Mouse (Mus musculus) MEL (cell line): Measurements from ENCODE around the gene P2rx3. TPM values are rescaled to one million over a fixed set of nuclear protein-coding genes. Genes with fewer than 3 reads are reported as not detected.

Experiments
- DNase-seq: peaks from one replicate; pipeline ENCODE4 v3.0.0; 2011; ENCODE audit warnings: low read depth, low spot score
- H3K27ac ChIP-seq: 2 replicates; pipeline ENCODE4 v1.5.1; 2012; ENCODE audit warnings: low read depth, mild to moderate bottlenecking, control low read depth, low read length, moderate library complexity; ENCODE audit not compliant: control insufficient read depth
- H3K27me3 ChIP-seq, 2 experiments: fragments of 150-350 bp in 1 of 2; sonication (generic) in 1 of 2; 2 replicates each; pipeline ENCODE4 v1.6.1; 2012; ENCODE audit warnings: low read length in 2 of 2, mild to moderate bottlenecking in 2 of 2, improper control_type of control experiment in 1 of 2, moderate library complexity in 1 of 2; ENCODE audit not compliant: insufficient read depth in 2 of 2, control insufficient read depth in 1 of 2
- H3K36me3 ChIP-seq, 2 experiments: 2 replicates each; pipeline ENCODE4 v1.6.1; 2012 to 2014; ENCODE audit warnings: low read length in 2 of 2, improper control_type of control experiment in 1 of 2, inconsistent platforms in 1 of 2, mild to moderate bottlenecking in 1 of 2; ENCODE audit not compliant: insufficient read depth in 2 of 2, control insufficient read depth in 1 of 2
- H3K4me1 ChIP-seq, 2 experiments: fragments of 150-350 bp in 1 of 2; sonication (generic) in 1 of 2; 2 replicates each; pipeline ENCODE4 v1.6.1; 2012; ENCODE audit warnings: low read length in 2 of 2, improper control_type of control experiment in 1 of 2, mild to moderate bottlenecking in 1 of 2; ENCODE audit not compliant: insufficient read depth in 2 of 2, control insufficient read depth in 1 of 2
- H3K4me3 ChIP-seq, 2 experiments: fragments of 150-350 bp in 1 of 2; sonication (generic) in 1 of 2; 2 replicates each; pipeline ENCODE4 v1.5.1; 2012; ENCODE audit warnings: low read depth in 2 of 2, low read length in 2 of 2, mild to moderate bottlenecking in 2 of 2, moderate library complexity in 2 of 2, control low read depth in 1 of 2, improper control_type of control experiment in 1 of 2; ENCODE audit not compliant: control insufficient read depth in 1 of 2, insufficient read depth in 1 of 2
- H3K79me2 ChIP-seq: 2 replicates; pipeline ENCODE4 v1.6.1; 2012; ENCODE audit warnings: mild to moderate bottlenecking, low read length, moderate library complexity; ENCODE audit not compliant: control insufficient read depth, poor library complexity, insufficient read depth
- H3K9ac ChIP-seq: 2 replicates; pipeline ENCODE4 v1.6.1; 2012; ENCODE audit warnings: low read depth, mild to moderate bottlenecking, control low read depth, low read length, moderate library complexity; ENCODE audit not compliant: control insufficient read depth, poor library complexity, severe bottlenecking
- H3K9me3 ChIP-seq: fragments of 150-350 bp; sonication (generic); replicated peaks from 2 replicates; pipeline ENCODE4 v1.6.1; 2012; ENCODE audit warnings: mild to moderate bottlenecking, low read length, improper control_type of control experiment, moderate library complexity; ENCODE audit not compliant: insufficient read depth
- E2F4 ChIP-seq: IDR thresholded peaks from 2 replicates; pipeline ENCODE4 v1.6.1; 2011; ENCODE audit warnings: low read depth, low read length, improper control_type of control experiment, borderline replicate concordance
- ETS1 ChIP-seq: IDR thresholded peaks from 2 replicates; pipeline ENCODE4 v1.6.1; 2012; ENCODE audit warnings: low read depth, mild to moderate bottlenecking, inconsistent platforms, low read length, improper control_type of control experiment, moderate library complexity
- GABPA ChIP-seq: IDR thresholded peaks from 2 replicates; pipeline ENCODE4 v1.6.1; 2012; ENCODE audit warnings: low read depth, mild to moderate bottlenecking, inconsistent platforms, low read length, improper control_type of control experiment, moderate library complexity
- GATA1 ChIP-seq: IDR thresholded peaks from 2 replicates; pipeline ENCODE4 v1.6.1; 2011; ENCODE audit warnings: low read depth, low read length, improper control_type of control experiment
- HCFC1 ChIP-seq: IDR thresholded peaks from 2 replicates; pipeline ENCODE4 v1.6.1; 2012; ENCODE audit warnings: low read depth, mild to moderate bottlenecking, inconsistent platforms, low read length, improper control_type of control experiment, moderate library complexity
- MAFK ChIP-seq: IDR thresholded peaks from 2 replicates; pipeline ENCODE4 v1.6.1; 2011; ENCODE audit warnings: low read depth, mild to moderate bottlenecking, low read length, improper control_type of control experiment, borderline replicate concordance
- MAX ChIP-seq: IDR thresholded peaks from 2 replicates; pipeline ENCODE4 v1.6.1; 2011; ENCODE audit warnings: low read length, improper control_type of control experiment
- MAZ ChIP-seq: IDR thresholded peaks from 2 replicates; pipeline ENCODE4 v1.6.1; 2012; ENCODE audit warnings: low read depth, mild to moderate bottlenecking, inconsistent platforms, low read length, improper control_type of control experiment
- MEF2A ChIP-seq: IDR thresholded peaks from 2 replicates; pipeline ENCODE4 v1.6.1; 2014; ENCODE audit warnings: low read depth, mild to moderate bottlenecking, inconsistent platforms, low read length, improper control_type of control experiment; ENCODE audit not compliant: poor library complexity, insufficient replicate concordance, severe bottlenecking; ENCODE audit errors: extremely low read depth
- MXI1 ChIP-seq: IDR thresholded peaks from 2 replicates; pipeline ENCODE4 v1.6.1; 2011; ENCODE audit warnings: mild to moderate bottlenecking, low read depth, low read length, improper control_type of control experiment
- NELFE ChIP-seq: IDR thresholded peaks from 2 replicates; pipeline ENCODE4 v1.6.1; 2011; ENCODE audit warnings: low read depth, low read length, improper control_type of control experiment
- POLR2A ChIP-seq, 2 experiments: IDR thresholded peaks; 2 replicates each; pipeline ENCODE4 v1.6.1; 2011 to 2012; ENCODE audit warnings: low read length in 2 of 2, mild to moderate bottlenecking in 2 of 2, control low read depth in 1 of 2, improper control_type of control experiment in 1 of 2, low read depth in 1 of 2, moderate library complexity in 1 of 2; ENCODE audit not compliant: control insufficient read depth in 1 of 2, insufficient read depth in 1 of 2, poor library complexity in 1 of 2
- POLR2AphosphoS2 ChIP-seq: IDR thresholded peaks from 2 replicates; pipeline ENCODE4 v1.6.1; 2011; ENCODE audit warnings: low read length, improper control_type of control experiment
- RAD21 ChIP-seq: IDR thresholded peaks from 2 replicates; pipeline ENCODE4 v1.6.1; 2011; ENCODE audit warnings: mild to moderate bottlenecking, low read depth, low read length, improper control_type of control experiment
- SIN3A ChIP-seq: IDR thresholded peaks from 2 replicates; pipeline ENCODE4 v1.6.1; 2012; ENCODE audit warnings: low read length, improper control_type of control experiment, inconsistent platforms
- TBP ChIP-seq: IDR thresholded peaks from 2 replicates; pipeline ENCODE4 v1.8.0; 2011; ENCODE audit warnings: low read depth, low read length, improper control_type of control experiment
- UBTF ChIP-seq: IDR thresholded peaks from 2 replicates; pipeline ENCODE4 v1.6.1; 2012; ENCODE audit warnings: low read depth, mild to moderate bottlenecking, inconsistent platforms, low read length, improper control_type of control experiment, moderate library complexity, borderline replicate concordance; ENCODE audit not compliant: insufficient read depth
- USF1 ChIP-seq: IDR thresholded peaks from 2 replicates; pipeline ENCODE4 v1.6.1; 2014; ENCODE audit warnings: low read depth, mild to moderate bottlenecking, inconsistent platforms, low read length, improper control_type of control experiment, moderate library complexity
- USF2 ChIP-seq, 2 experiments: IDR thresholded peaks; 2 replicates each; pipeline ENCODE4 v1.6.1; 2011 to 2012; ENCODE audit warnings: improper control_type of control experiment in 2 of 2, low read length in 2 of 2, borderline replicate concordance in 1 of 2, inconsistent platforms in 1 of 2, low read depth in 1 of 2, mild to moderate bottlenecking in 1 of 2; ENCODE audit not compliant: insufficient read depth in 1 of 2
- ZKSCAN1 ChIP-seq: IDR thresholded peaks from 2 replicates; pipeline ENCODE4 v1.6.1; 2012; ENCODE audit warnings: low read depth, mild to moderate bottlenecking, inconsistent platforms, low read length, improper control_type of control experiment, moderate library complexity
- ZMIZ1 ChIP-seq: IDR thresholded peaks from 2 replicates; pipeline ENCODE4 v1.6.1; 2012; ENCODE audit warnings: low read depth, mild to moderate bottlenecking, inconsistent platforms, low read length, improper control_type of control experiment, moderate library complexity
- ZNF384 ChIP-seq: IDR thresholded peaks from 2 replicates; pipeline ENCODE4 v1.6.1; 2012; ENCODE audit warnings: low read depth, mild to moderate bottlenecking, inconsistent platforms, low read length, improper control_type of control experiment
- polyA plus RNA-seq, 2 experiments: library from polyadenylated mRNA; stranded (reverse) in 1 of 2; unstranded in 1 of 2; fragments of >175 nt in 1 of 2; fragments of >200 nt in 1 of 2; gene quantifications; 2 replicates each; pipeline versions ENCODE4 v1.2.1 to v1.2.4; 2012; ENCODE audit warnings: low replicate concordance in 2 of 2, low read depth in 1 of 2; ENCODE audit not compliant: insufficient read length in 2 of 2, insufficient read depth in 1 of 2, missing spikeins in 1 of 2
- total RNA-seq: library from RNA; depleted of rRNA; stranded (reverse); fragments of 300-350 nt; gene quantifications from 2 replicates; pipeline ENCODE4 v1.2.3, GENCODE M21; 2012

P2rx3 gene
- total and polyA plus RNA-seq, 3 experiments = 0.36 TPM; not detected in 2

DNA sequence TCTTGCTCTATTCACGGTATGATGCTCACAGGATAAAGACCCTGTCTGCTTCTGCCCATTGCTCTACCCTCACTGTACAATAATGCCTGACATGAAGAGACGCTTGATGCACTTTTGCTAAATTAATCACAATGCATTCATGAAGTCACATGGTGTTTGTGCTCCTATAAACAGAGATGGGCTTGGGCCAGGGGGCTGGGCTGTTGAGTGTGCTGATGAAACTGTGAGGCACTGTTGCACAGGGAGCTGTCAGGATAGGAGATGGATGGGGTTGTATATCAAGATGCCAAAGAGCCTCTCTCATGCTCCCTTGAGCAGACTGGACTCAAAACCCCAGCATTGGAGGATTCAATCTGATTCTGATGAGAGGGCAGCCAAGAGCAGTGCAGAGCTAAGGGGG, 4.1 kb downstream of the P2rx3 start:
- no peak for TF ChIP-seq POLR2A (IDR thresholded peaks at IDR 0.05; ENCODE audit: control insufficient read depth in 1 of 2, insufficient read depth in 1 of 2, low read depth in 1 of 2, low read length in 2 of 2, poor library complexity in 1 of 2)
- TF ChIP-seq HCFC1 = no peak
- TF ChIP-seq MAFK = no peak
- no peak for TF ChIP-seq MAZ
- peaks cover 0 to 14% of the 10 kb centered on the region in 2 experiments; a peak in 2 of 4 replicates for H3K36me3 ChIP-seq
- no peaks in the 10 kb centered on the region for H3K9me3 ChIP-seq
- H3K9ac ChIP-seq = no peak overlapping the region
- DNase-seq = no peak
- H3K27me3 ChIP-seq = peaks cover 0 to 1% of the 10 kb centered on the region in 2 experiments; a peak in 1 of 4 replicates
- no peak overlapping the region for H3K27ac ChIP-seq
- H3K79me2 ChIP-seq = peaks cover 11% of the 10 kb centered on the region
- H3K4me3 ChIP-seq = no peak overlapping the region
- peaks cover 0 to 12% of the 10 kb centered on the region in 2 experiments; a peak in 3 of 4 replicates for H3K4me1 ChIP-seq

DNA sequence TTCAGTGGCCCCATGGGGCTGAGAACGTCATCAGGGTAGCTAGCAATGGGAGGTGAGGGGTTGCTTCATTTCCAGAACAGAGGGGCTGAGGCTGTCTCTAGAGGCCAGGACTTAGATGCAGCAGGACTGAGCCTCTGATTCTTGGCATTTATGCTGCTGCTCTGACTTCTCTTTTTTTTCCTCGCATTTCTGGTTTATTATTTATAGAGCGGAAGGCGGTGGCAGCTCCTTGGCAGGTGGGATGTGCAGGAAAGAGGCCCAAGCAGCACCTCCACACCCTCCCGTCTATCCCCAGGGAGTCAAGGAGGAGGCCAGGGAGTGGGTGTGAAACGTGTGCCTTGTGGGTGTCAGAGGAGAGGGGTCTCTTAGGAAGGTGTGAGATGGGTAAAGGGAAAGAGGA, 6.3 kb downstream of the P2rx3 start:
- Histone ChIP-seq H3K4me1 (peaks cover 3 to 19% of the 10 kb centered on the region in 2 experiments), H3K36me3 (peaks cover 0 to 13% of the 10 kb centered on the region in 2 experiments; a peak in 2 of 4 replicates), H3K79me2 (no peaks in the 10 kb centered on the region), H3K9me3 (no peaks in the 10 kb centered on the region), H3K9ac (no peak overlapping the region), H3K27me3 (peaks cover 0 to 1% of the 10 kb centered on the region in 2 experiments; a peak in 1 of 4 replicates), H3K27ac (no peak overlapping the region), H3K4me3 (no peak overlapping the region)
- TF ChIP-seq GATA1 (no peak), ZMIZ1 (no peak), USF1 (no peak), ETS1 (no peak), ZNF384 (no peak)
- DNase-seq = no peak

DNA sequence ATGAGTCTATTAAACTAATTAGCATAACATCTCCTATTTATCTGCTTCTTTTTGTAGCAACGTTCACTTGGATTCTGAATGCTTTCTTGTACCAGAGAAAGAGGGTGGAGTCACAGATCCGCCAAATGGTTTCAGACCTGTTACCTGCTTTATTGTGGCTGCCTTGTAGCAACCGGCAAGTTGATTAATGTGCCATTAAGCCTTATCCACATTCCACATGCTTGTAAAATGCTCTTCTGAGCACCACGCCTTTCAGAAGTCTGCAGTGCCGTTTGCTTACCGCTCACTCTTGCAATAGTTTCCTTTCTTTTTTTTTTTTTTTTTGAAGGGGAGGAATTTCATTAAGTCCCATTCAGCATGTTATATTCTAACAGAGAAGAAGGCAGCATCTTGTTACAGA, 7.4 kb downstream of the P2rx3 start:
- peaks cover 0 to 1% of the 10 kb centered on the region in 2 experiments; a peak in 1 of 4 replicates for H3K27me3 ChIP-seq
- no peak overlapping the region for H3K4me3 ChIP-seq
- no peak overlapping the region for H3K27ac ChIP-seq
- peaks cover 3 to 15% of the 10 kb centered on the region in 2 experiments for H3K4me1 ChIP-seq
- no peak for DNase-seq
- H3K9me3 ChIP-seq = no peaks in the 10 kb centered on the region
- H3K79me2 ChIP-seq = no peaks in the 10 kb centered on the region
- H3K9ac ChIP-seq = no peak overlapping the region
- TF ChIP-seq MEF2A (no peak), E2F4 (no peak), GABPA (no peak), NELFE (no peak), MXI1 (no peak), ETS1 (no peak), ZNF384 (no peak), MAX (no peak), USF2 (IDR thresholded peaks at IDR 0.05; ENCODE audit: borderline replicate concordance in 1 of 2, insufficient read depth in 1 of 2, low read depth in 1 of 2, low read length in 2 of 2) (no peak), RAD21 (no peak), TBP (no peak), UBTF (no peak), ZKSCAN1 (no peak), SIN3A (no peak), POLR2AphosphoS2 (no peak)
- peaks cover 0 to 8% of the 10 kb centered on the region in 2 experiments; a peak in 2 of 4 replicates for H3K36me3 ChIP-seq
